Mouse (Mus musculus) megakaryocyte, embryonic 14.5 days (primary cell): ENCODE results near the gene Zfp385b.

ENCODE experiments used
- FLI1 ChIP-seq: IDR thresholded peaks from 2 replicates; pipeline ENCODE4 v1.6.1; 2012; ENCODE audit warnings: low read length, inconsistent platforms, mixed read lengths
- GATA1 ChIP-seq: IDR thresholded peaks from 3 replicates; pipeline ENCODE4 v1.6.1; 2012; ENCODE audit warnings: mixed read lengths, low read length, inconsistent platforms, borderline replicate concordance

DNA sequence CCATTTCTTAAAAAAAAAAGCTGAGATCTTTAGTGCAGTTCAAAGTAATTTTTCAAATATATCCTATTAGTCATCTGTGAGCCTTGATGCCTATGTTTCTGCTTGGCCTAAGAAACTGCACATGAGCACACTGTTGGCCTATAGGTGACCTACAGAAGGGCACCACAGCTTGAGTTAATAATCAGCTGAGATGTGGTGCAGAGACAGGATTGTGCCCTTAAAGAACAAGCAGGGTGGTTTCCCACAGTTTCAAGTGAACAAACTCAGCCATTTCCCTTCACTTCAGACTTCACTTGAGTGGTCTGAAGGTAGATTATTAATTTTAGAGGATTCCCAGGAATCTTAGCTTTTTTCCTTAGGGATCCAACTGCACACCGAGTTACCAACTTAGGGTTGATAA lies 362.3 kb downstream of the Zfp385b start:
- TF ChIP-seq GATA1 (no peak), FLI1 (no peak)
